Mouse (Mus musculus): ENCODE data around the gene Ptprn2.

The Ptprn2 gene

DNA sequence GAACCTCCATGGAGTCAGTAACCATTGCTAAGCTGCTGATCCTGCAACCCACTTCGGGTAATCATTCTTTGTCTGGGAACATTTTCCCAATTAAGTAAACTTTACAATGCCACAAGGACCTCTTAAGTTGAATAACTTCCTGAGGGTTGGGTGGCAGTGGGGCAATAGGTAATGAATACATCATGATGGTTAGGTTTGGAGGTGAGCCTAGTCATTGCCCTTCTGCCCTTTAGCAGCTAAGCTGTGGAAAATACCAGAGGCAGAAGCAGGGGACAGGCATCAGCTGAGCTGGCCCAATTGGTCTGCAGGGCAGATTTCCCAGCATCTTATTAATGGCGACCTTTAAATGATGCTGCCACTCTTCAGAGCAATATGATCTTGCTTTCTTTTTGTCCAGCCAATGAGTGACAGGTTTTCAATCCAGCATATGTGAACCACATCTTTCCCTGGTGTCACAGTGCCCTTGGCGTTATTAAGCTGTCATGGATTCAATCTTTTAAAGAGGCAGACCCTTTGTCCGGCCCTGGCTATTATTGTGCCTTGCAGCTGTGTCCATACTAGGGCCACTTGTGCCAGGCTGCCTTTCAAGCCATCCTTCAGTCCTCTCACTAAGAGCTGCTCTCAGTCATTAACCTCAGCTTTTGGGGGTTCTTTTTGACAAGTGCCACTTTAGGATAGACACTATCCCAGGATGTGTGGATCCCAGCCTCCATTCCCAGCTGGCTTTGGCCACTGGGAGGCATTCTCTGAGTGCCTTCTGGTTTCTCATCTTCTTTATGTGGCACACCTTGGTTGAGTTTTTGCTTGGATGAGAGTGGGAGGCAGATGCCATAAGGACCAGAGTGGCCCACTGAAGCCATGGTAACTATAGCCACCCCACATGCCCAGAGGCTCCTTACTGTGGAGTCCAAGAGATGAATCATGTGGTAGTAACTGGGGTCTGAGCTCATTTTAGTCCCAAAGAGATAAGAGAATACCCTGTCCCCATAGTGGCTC, 292.9 kb downstream of the Ptprn2 start:
- DNase-seq (ENCODE audit: low spot score in 2 of 2): no peak

DNA sequence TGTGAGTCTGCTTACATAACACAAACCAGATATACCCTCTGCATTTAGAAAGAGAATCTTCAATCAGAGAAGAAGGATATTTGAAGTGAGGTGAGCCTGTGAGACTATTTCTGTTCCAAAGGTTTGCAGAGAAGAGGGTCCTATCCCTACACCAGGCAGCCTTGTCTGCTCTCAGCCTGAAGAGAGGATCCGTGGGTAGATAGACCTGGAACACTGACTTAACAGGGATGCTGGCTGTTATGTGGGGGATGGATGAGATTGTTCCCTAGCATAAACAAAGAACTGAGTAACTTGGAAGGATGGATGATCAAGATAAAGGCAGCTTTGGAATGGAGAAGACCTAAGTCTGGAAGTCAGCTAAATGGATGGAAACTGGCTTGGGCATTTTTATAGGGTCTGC, 294.9 kb downstream of the Ptprn2 start:
- no peak for DNase-seq (ENCODE audit: low spot score in 2 of 2)

DNA sequence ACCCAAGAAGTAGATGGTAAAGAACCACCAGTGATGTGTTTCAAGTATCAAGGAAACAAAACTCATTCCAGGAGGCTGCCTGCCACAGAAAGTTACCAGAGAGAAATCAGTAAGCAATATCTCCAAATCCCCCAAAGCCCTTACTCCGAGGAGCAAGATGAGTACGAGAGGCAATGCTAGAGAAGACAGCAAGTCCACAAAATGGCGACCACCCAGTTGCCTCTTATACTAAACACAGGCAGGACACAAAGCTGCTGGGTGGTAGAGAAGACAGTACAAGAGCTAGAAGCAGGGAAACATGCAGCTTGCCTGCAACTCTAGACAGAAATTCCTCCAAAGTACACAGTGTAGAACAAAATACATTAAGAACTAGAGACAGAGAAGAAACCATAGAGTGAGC, 300.2 kb downstream of the Ptprn2 start:
- no peak for DNase-seq (ENCODE audit: low spot score in 2 of 2)

DNA sequence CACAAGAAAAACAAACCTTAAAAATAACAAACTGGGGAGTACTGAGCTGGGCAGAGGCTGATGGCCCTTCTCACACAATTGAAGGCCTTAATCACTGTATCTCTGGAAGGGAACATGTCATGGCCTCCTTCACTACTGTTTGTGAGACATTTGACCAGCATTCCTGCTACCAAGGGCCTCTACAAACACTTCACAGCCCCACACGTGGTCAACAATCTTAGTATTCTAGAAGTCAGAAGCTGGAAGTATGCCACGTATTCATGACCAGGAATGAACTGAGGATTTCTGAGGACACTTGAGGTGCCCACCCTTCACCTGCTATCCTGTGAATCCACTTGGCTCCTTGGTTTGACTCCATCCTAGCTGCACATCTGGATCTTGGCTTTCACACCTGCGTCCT, 302.8 kb downstream of the Ptprn2 start:
- no peak for DNase-seq (ENCODE audit: low spot score in 2 of 2)

DNA sequence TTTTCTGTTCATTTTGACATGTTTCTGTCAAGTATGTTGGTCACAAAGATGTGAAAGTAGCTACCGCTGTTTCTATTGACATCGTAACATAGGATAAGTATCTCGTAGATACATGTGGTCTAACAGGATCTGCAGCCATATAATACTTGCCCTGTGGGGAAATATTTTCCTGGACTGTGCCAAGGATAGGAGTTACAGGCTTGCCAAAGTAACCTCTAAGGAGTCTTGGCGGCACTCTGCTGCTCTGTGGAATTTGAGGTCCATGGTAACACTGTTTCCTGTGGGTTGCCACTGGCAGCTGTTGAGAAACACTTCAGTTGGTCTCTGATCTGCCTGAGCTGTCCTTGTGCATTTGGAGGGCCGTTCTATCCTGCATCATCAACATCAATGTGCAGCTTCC, 317.8 kb downstream of the Ptprn2 start:
- no peak for DNase-seq (ENCODE audit: low spot score in 2 of 2)

DNA sequence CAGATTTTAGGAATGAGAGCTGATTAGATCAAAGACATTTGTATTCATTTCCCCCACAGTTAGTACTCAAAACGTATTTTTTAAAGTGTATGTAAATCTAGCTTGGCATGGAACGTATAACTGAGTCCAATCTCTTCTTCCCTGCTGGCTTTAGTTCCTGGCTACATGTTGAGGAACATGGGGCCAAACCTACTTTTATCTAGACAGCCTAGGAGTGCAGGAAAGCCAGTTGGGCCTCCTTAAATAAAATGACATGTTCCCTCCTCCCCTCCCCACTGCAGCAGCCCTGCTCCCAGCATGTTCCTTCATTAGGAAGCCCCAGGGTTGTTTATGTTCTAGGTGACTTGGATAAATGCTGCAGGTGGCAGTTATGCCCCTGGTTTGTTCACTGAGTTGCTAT, 319.2 kb downstream of the Ptprn2 start:
- no peak for DNase-seq (ENCODE audit: low spot score in 2 of 2)

DNA sequence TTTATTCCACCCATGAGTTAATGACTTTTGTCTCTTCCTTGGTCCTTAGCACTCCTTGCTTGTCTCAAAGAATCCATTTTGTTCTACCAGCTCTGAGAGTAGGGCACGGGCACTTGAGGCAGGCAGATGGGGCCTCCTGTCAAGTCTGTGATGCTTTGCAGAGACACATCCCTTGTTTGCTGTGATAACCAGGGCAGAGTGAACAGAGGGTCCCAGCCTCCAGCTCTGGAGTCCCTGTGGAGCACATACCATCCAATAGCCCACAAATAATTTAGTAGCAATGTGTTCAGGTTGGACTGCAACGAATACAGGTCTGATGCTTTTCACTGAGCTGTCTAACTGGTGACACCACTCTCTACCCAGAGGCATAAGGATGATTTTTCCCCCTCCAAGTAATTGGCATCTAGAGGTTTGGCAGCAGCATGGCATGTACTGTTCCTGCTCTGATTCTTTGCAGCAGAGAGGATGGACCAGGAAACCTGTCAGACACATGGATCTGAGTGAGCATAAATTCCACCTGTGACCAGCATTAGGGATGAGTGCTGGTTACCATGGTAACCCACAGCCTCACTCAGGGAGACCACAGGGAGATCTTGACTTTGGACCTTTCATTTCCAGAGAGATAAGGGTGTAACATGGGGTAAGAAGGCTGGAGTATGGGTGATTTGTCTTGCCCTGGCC, 319.7 kb downstream of the Ptprn2 start:
- DNase-seq (ENCODE audit: low spot score in 2 of 2): no peak

DNA sequence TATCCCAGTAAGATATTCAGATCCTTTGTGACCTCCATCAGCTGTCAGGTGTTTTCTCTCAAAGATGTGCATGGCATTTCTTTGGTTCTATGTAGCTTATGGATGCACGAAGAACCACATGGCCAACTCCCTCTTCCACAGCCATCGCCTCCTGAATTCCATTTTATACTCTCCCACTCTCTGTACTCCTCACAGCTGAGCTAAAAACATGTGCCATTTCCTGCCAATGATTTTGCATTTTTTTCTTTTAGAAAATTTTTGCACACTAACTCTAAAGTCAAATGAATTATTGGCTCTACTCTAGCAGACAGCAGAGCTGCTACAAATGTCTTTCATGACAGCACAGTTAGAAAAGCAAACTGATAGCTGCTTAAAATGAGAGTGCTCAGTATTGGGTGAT, 320.6 kb downstream of the Ptprn2 start:
- DNase-seq (ENCODE audit: low spot score in 2 of 2): no peak

DNA sequence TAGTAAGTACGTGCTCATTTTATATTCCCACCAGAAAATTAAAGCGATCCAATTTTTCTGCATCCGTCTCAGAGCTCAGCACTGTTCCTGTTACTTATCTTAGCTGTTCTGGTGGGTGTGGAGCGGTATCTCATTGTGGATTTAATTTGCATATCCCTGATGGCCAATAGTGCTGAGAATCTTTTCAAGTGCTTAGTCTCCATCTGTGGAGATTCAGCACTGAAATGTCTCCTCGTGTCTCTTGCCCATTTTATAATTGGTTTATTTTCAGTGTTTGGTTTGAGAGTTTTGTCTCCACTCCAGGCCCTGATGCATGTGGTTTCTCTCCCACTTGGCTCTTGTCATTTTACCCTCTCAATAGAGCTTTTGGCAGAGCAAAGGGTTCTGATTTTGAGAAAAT, 327.5 kb downstream of the Ptprn2 start:
- no peak for DNase-seq (ENCODE audit: low spot score in 2 of 2)

DNA sequence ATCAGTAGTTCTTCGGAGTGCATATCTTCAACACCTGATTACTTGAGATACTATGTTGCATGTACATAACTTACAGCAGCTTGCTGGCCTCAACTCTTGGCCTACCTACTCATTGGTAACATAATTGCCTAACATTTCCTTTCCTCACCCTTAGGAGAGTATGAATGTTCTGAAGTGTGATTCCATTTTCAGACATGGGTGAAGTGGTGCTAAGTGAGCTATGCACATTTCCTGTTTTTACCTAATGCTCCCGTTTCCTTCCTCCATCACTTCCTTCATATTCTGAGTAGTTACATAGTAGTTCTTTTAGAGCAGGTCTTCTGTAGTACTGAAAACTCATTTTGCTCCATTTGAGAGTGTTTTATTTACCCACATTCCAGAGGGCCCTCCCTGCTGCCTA, 334.3 kb downstream of the Ptprn2 start:
- DNase-seq (ENCODE audit: low spot score in 2 of 2): no peak

DNA sequence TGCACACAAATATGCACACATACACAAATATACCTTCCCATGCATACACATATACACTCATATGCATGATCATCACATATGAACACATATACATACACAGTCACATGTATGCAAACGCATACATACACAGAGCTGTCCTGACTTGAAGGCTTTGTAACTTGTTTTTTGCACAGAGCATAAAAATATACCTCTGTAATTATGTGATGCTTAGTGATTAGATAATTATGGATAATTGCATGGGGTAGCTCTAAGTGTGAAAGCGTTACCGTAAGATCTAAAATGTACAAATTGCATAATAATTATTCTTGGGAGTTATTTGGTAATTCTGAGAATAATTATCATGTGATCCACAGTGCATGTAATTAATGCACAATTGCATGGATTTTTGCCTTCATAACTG, 337.8 kb downstream of the Ptprn2 start:
- DNase-seq (ENCODE audit: low spot score in 2 of 2): no peak

DNA sequence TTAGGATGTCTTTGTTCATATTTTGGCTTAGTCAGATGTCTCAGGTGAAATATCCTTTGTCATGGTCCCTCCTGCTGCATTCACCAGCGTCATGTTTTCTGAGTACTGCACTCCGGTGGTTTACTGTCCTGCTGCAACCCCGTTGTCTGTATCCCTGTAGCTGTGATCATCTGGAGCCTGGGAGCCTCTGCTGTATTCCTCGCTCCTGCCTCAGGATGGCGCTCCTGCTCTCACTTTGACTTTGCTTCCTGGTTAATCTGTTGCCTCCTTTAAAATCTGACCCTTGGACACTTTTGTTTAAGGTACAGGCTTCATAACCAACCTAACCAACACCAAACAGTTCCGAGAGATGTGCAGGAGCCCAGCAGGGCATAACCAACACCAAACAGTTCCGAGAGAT, 342.2 kb downstream of the Ptprn2 start:
- no peak for DNase-seq (ENCODE audit: low spot score in 2 of 2)

DNA sequence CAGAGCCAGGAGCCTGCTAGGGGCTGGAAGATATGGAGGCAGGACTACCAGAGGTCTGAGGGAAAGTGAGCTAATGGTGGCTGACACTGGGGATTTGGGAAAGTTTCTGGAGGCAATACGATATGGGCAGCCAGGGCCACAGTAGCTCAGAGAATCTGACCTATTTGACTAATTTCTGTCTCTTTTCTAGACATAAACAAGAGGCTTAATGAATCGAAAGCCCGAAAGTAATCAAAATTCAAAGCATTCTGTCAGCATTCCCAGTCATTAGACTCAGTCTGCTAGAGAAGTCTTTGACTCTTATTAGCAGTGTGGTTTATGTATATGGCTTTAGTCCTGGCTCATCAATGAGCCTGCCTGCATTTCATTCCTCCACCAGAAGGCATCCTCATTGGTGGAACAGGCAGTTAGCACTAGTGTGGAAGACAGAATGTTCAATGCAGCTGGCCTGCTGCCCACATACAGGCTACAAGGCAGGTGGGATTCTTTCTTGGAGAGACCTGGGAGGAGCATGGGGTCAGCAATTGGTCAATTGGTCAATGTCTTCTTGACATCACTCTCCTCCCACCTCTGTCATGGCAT, 353.2 kb downstream of the Ptprn2 start:
- no peak for DNase-seq (ENCODE audit: low spot score in 2 of 2)

DNA sequence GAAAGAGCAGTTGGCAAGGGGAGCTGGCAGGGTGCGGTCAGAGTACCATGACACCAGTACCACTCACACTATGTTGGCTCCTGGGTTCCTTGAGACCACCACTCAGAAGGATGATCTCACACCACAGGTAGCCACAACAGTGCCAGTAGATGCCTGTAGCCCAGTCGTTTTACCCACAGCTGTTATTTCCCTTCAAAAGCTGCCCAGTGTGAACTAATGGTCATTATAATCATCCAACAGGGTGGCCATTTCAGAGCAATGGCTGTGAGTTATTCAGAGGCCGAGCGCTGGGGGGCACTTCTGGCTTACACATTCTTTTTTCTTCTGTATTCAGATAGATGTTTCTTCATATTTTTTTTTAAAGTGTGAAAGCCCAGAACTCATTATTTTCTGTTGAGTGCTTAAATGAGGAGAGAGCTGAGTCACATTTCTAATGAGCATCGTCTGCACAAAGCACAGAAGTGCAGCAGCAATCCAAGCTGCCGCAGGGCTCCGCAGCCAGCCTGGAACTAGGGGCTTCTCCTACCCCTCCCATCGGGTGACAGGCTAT, 357.3 kb downstream of the Ptprn2 start:
- DNase-seq (ENCODE audit: low spot score in 2 of 2): no peak

DNA sequence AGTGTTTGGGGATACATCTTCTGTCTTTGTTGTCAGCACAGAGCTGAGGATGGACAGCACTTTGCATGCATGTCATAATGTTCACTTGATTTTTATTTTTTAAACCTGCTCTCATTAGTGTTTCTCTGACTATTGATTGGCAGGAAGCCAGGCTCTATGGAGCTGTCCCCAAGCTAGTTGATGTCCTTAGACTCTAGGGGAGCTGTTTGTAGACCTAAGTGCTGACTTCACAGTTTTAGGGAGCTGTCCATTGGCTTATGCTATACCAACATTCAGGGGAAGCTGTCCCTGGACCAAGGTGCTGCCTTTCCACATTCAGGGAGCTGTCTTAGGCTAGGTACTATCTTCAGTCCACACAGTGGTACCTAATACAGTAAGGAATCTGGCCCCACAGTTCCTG, 360.7 kb downstream of the Ptprn2 start:
- no peak for DNase-seq (ENCODE audit: low spot score in 2 of 2)

DNA sequence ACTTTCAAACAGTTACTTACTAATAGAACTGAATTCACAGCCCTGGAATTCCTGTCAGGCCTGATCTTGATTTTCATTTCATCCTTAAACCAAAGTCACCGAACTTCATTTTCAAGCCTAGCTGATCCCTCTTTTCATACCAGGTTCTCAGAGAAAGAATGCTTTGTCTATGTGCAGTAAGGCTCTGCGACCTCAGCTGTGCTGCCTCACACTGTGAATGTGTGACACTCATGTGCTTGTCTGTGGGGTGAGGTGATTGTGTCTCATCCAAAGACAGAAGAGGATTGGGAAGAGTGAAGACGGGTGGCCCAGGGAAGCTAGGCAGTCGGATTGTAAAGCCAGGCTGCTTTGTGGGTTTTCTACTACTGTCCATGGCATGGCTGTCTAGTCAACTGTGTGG, 361.5 kb downstream of the Ptprn2 start:
- DNase-seq (ENCODE audit: low spot score in 2 of 2): no peak

DNA sequence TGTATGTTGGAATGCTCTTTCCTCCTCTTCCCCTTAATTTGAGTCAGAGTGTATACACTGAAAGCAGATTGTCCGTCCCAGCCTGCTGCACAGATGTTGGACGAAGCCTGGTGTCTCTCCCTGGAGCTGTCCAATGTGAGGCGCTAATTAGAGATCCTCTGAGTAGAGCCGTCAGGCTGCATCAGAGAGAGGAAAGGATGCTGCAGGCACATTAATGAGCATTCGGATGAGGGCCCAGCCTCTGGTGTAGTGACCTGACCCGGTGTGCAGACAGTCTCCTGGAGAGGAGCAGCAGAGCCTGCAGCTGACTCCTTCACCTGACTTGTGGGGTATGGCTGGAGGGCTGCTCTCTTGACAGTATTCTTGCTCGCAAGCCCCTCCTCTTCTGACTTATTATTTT, 370.8 kb downstream of the Ptprn2 start:
- DNase-seq (ENCODE audit: low spot score in 2 of 2): no peak

DNA sequence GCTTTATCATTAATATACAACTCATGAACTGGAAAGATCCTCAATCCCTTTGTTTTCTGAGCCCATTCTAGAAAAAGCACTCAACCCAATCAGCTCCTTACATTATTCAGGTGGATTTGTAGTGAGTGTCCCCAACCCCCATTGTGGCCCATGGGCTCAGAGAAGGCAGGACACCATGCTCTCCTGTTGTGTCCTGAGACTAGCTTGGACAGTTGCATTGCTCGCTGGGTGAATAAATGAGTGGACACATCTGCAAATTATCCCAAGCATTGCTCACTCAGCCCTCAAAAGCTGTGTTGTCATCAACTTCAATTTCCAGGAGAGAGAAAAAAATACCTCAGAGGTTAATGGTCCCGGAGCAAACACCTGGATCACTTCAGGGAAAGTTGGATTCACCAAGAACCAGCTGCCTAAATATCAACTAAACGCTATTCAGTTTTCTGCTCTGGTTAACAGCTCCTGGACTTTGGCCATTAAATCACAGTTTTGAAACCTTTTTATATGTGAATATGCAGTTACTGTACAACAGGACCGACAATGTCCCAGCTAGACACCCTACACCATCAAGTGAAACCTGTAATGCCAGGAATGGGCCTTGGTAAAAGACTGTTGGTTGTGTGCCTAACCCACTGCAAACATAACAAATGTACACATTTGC, 376.0 kb downstream of the Ptprn2 start:
- no peak for DNase-seq (ENCODE audit: low spot score in 2 of 2)

DNA sequence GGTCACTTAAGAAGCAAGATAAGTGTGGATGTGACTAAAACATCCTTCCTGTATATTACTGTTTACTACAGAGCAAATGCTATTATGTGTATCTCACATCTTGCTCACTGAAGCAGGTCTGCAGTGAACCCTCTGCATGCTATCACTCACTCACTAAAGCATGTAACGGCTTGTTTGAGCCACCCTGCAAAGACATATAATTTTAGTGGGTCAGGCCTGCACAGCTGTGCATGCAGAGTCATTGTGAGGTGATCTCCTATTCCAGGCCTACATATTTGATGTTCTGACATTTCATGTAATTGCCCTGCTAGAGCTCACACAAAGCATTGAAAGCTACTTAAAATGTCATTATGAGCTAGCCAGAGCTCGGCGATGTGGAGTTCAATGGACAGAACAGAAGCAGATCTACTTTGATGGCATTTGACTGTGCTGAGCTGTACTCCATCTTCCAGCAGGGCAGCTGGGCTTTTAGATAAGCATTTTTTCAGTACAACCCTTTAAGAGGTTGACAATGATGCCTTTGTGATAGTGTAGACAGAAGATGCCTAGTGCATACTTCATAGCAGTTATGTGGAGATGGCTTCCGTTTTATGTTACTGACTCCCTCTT, 377.9 kb downstream of the Ptprn2 start:
- no peak for DNase-seq (ENCODE audit: low spot score in 2 of 2)

DNA sequence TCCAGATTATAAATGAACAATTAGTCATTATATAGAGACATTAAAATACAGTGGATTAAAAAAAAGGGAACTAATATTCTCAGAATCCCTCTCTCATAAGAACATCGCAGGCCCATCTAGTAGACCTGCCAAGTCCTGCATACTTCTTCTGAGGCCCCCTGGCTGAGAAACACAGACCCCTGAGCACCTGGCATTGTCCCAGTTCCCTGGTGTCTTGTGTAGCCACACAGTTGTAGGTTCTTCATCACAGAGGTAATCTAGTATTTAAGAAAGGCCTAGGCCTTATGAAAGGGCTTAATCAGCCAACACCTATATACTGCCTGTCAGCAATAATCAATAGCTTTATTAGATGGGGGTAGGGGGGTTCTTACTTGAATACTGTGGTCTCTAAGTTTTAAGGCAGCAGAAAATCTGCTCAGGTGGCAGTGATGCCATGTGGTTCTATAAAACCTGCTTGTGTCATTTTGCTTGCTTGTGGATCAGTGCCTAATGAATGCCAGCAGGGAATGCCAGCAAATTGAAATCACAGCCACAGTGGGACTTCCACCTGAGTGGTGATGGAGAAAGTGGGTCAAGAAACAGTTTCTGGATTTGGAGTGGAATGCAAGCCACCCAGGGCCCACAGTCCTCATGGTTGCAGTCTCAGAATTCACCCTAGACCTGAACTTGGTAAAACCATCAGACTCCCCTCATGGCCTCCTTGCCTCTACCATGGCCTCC, 388.5 kb downstream of the Ptprn2 start:
- no peak for DNase-seq (ENCODE audit: low spot score in 2 of 2)
